Mouse (Mus musculus) MEL (cell line): ENCODE results near the gene Iqgap3.

Experiments used
- CHD1 ChIP-seq: IDR thresholded peaks from 2 replicates; pipeline ENCODE4 v1.6.1; 2012; ENCODE audit warnings: low read depth, mild to moderate bottlenecking, inconsistent platforms, low read length, improper control_type of control experiment
- ZC3H11A ChIP-seq: IDR thresholded peaks from 2 replicates; pipeline ENCODE4 v1.6.1; 2012; ENCODE audit warnings: low read depth, mild to moderate bottlenecking, inconsistent platforms, low read length, improper control_type of control experiment
- ZNF384 ChIP-seq: IDR thresholded peaks from 2 replicates; pipeline ENCODE4 v1.6.1; 2012; ENCODE audit warnings: low read depth, mild to moderate bottlenecking, inconsistent platforms, low read length, improper control_type of control experiment

GRCm38 (mm10) chr3:88042661-88043421, 38.9 kb upstream of the Iqgap3 start, which contains the start of gene Gpatch4:
- TF ChIP-seq ZC3H11A: no peak
- TF ChIP-seq ZNF384: no peak
- no peak for TF ChIP-seq CHD1
